Mouse (Mus musculus) megakaryocyte, embryonic 14.5 days (primary cell): ENCODE results near the gene St3gal4.

ENCODE experiments used
- FLI1 ChIP-seq: IDR thresholded peaks from 2 replicates; pipeline ENCODE4 v1.6.1; 2012; ENCODE audit warnings: low read length, inconsistent platforms, mixed read lengths
- GATA1 ChIP-seq: IDR thresholded peaks from 3 replicates; pipeline ENCODE4 v1.6.1; 2012; ENCODE audit warnings: mixed read lengths, low read length, inconsistent platforms, borderline replicate concordance

DNA sequence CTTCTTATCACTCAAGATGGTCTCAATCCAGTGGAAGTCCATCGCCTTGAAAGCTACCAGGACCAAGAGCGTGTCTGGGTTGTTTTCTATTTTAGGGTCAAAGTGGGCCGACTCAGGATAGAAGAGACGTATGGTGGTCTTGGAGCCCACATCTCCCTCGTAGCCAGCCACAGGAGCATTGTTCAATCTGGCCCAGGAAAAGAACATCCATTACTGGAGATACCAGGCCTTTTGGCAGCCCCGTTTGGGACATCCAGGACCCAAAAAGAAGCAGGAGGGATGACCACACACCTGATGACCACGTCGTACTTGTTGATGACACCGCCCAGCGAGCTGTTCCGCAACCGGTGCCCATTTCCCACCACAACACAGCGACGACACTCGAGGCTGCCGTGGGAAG, 66.0 kb downstream of the St3gal4 start:
- TF ChIP-seq GATA1 (no peak), FLI1 (no peak)
